Mouse (Mus musculus) bone marrow macrophage, adult 2 months (primary cell): ENCODE data around the gene Dtl. TPM values are rescaled to one million over a fixed set of nuclear protein-coding genes. Genes with fewer than 3 reads are reported as not detected.
A peak's percentile ranks its signal among the peaks of the same experiment; 100 is the strongest.

Experiments
- H3K27ac ChIP-seq: 2 replicates; pipeline ENCODE4 v1.5.1; 2012; ENCODE audit warnings: low read depth, low read length; ENCODE audit not compliant: insufficient read depth
- H3K4me1 ChIP-seq: 2 replicates; pipeline ENCODE4 v1.6.1; 2012; ENCODE audit warnings: low read length; ENCODE audit not compliant: control insufficient read depth, insufficient read depth
- H3K4me3 ChIP-seq: 2 replicates; pipeline ENCODE4 v1.5.1; 2012; ENCODE audit warnings: mild to moderate bottlenecking, low read length, moderate library complexity; ENCODE audit not compliant: insufficient read depth
- CTCF ChIP-seq: IDR thresholded peaks from 2 replicates; pipeline ENCODE4 v1.5.1; 2012; ENCODE audit warnings: low read depth, mild to moderate bottlenecking, low read length, moderate library complexity
- POLR2A ChIP-seq: IDR thresholded peaks from 2 replicates; pipeline ENCODE4 v1.6.1; 2012; ENCODE audit warnings: mild to moderate bottlenecking, low read depth, low read length, borderline replicate concordance
- polyA plus RNA-seq: library from polyadenylated mRNA; stranded (reverse); fragments of >200 nt; gene quantifications from 2 replicates; pipeline ENCODE4 v1.2.4, GENCODE M21; 2012; ENCODE audit not compliant: missing spikeins, insufficient read depth, insufficient read length

The Dtl gene
- polyA plus RNA-seq, 1 experiment, result 6.1 TPM

- no peak overlapping the region for H3K4me3 ChIP-seq
- no peak for TF ChIP-seq CTCF
- no peak for TF ChIP-seq POLR2A
Observed at GRCm38 (mm10) chr1:191583836-191584235, 8.5 kb upstream of the Dtl start.

GRCm38 (mm10) chr1:191581641-191582040, 6.3 kb upstream of the Dtl start:
- TF ChIP-seq CTCF, result no peak
- no peak overlapping the region for H3K27ac ChIP-seq
- peaks cover 11% of the 10 kb centered on the region for H3K4me1 ChIP-seq
- H3K4me3 ChIP-seq, result no peak overlapping the region

More at GRCm38 (mm10) chr1:191583836-191584235, 8.5 kb upstream of the Dtl start:
- no peak overlapping the region for H3K27ac ChIP-seq
- H3K4me1 ChIP-seq, result no peaks in the 10 kb centered on the region

GRCm38 (mm10) chr1:191579524-191579923, 4.2 kb upstream of the Dtl start:
- TF ChIP-seq POLR2A (no peak), CTCF (no peak)

GRCm38 (mm10) chr1:191574871-191575457, 380 bp downstream of the Dtl start:
- TF ChIP-seq CTCF (no peak), POLR2A (no peak)
- Histone ChIP-seq H3K27ac (peak overlapping the region; percentile 60), H3K4me1 (peaks cover 16% of the 10 kb centered on the region), H3K4me3 (peak overlapping the region; percentile 78)

More at GRCm38 (mm10) chr1:191579524-191579923, 4.2 kb upstream of the Dtl start:
- H3K4me1 ChIP-seq, result peaks cover 12% of the 10 kb centered on the region
- no peak overlapping the region for H3K4me3 ChIP-seq
- no peak overlapping the region for H3K27ac ChIP-seq

GRCm38 (mm10) chr1:191573906-191574639, 1.3 kb downstream of the Dtl start:
- no peak for TF ChIP-seq POLR2A
- no peak for TF ChIP-seq CTCF
- H3K27ac ChIP-seq, result peak overlapping the region; percentile 60
- peak overlapping the region; percentile 78 for H3K4me3 ChIP-seq
- peaks cover 16% of the 10 kb centered on the region for H3K4me1 ChIP-seq

GRCm38 (mm10) chr1:191570415-191570814, 4.9 kb downstream of the Dtl start:
- TF ChIP-seq CTCF (no peak), POLR2A (no peak)
- no peak overlapping the region for H3K4me3 ChIP-seq
- no peak overlapping the region for H3K27ac ChIP-seq
- H3K4me1 ChIP-seq, result 0 out of 2 replicates have a peak, but pooled peaks cover 3% of the 10 kb centered on the region

GRCm38 (mm10) chr1:191569625-191570024, 5.7 kb downstream of the Dtl start:
- Histone ChIP-seq H3K4me1 (0 out of 2 replicates have a peak, but pooled peaks cover 3% of the 10 kb centered on the region), H3K4me3 (no peak overlapping the region), H3K27ac (no peak overlapping the region)
- no peak for TF ChIP-seq CTCF
- no peak for TF ChIP-seq POLR2A

- H3K27ac ChIP-seq, result no peak overlapping the region
- 0 out of 2 replicates have a peak, but pooled peaks cover 3% of the 10 kb centered on the region for H3K4me1 ChIP-seq
- no peak for TF ChIP-seq POLR2A
- no peak for TF ChIP-seq CTCF
- no peak overlapping the region for H3K4me3 ChIP-seq
Observed at GRCm38 (mm10) chr1:191567859-191568258, 7.5 kb downstream of the Dtl start.

- Histone ChIP-seq H3K4me3 (no peak overlapping the region), H3K27ac (no peak overlapping the region), H3K4me1 (peaks cover 28% of the 10 kb centered on the region)
- TF ChIP-seq POLR2A (no peak), CTCF (no peak)
Observed at GRCm38 (mm10) chr1:191562823-191563365, 12.4 kb downstream of the Dtl start.

- no peak for TF ChIP-seq CTCF
- peak overlapping the region; percentile 59 for H3K27ac ChIP-seq
- no peak overlapping the region for H3K4me3 ChIP-seq
- H3K4me1 ChIP-seq, result peaks cover 40% of the 10 kb centered on the region
Observed at GRCm38 (mm10) chr1:191559779-191560178, 15.6 kb downstream of the Dtl start.
